Mouse (Mus musculus) heart, postnatal 36 days (tissue): ENCODE data around the gene Kcnv2. TPM values are rescaled to one million over a fixed set of nuclear protein-coding genes. Genes with fewer than 3 reads are reported as not detected.

Experiments used
- DNase-seq, 2 experiments: peaks; one replicate each; pipeline ENCODE4 v3.0.0; 2021 to 2022
- intact Hi-C: fragments of 180-260 bp; cut with DNase I; formaldehyde crosslinking; loops from one replicate; pipeline ENCODE4 v1.15.1; 2025
- total RNA-seq, 2 experiments: library from RNA; stranded (reverse); gene quantifications; 2 replicates each; pipeline ENCODE4 v1.2.3; 2021

Kcnv2 gene
- total RNA-seq, 2 experiments from 2014 or later = 3.3 to 4.6 TPM

- intact Hi-C loops = no loop called here
- no peak for DNase-seq
Observed at GRCm38 (mm10) chr19:27360381-27360780, 38.0 kb downstream of the Kcnv2 start.

DNA sequence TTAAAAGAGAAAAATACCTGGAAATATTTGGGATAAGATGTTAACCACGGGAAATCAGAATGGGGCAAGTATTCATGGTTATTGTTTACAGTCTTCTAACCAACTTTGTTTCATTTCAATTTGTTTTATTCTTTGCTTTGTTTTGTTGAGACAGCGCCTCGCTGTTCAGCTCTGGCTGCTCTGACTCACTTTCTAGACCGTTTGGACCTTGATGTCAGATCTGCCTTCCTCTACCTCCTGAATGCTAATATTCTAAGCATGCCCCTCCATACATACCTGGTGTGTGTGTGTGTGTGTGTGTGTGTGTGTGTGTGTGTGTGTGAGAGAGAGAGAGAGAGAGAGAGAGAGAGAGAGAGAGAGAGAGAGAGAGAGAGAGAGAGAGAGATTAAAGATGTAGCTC, 41.5 kb downstream of the Kcnv2 start:
- DNase-seq = no peak

GRCm38 (mm10) chr19:27364521-27364931, 42.1 kb downstream of the Kcnv2 start:
- DNase-seq = peak; percentile 46 to 52
- intact Hi-C loops = no loop called here

More for the DNA sequence above, 41.5 kb downstream of the Kcnv2 start:
- intact Hi-C loops = no loop called here

GRCm38 (mm10) chr19:27366113-27366746, 43.8 kb downstream of the Kcnv2 start:
- DNase-seq = no peak
- intact Hi-C loops = no loop called here

DNA sequence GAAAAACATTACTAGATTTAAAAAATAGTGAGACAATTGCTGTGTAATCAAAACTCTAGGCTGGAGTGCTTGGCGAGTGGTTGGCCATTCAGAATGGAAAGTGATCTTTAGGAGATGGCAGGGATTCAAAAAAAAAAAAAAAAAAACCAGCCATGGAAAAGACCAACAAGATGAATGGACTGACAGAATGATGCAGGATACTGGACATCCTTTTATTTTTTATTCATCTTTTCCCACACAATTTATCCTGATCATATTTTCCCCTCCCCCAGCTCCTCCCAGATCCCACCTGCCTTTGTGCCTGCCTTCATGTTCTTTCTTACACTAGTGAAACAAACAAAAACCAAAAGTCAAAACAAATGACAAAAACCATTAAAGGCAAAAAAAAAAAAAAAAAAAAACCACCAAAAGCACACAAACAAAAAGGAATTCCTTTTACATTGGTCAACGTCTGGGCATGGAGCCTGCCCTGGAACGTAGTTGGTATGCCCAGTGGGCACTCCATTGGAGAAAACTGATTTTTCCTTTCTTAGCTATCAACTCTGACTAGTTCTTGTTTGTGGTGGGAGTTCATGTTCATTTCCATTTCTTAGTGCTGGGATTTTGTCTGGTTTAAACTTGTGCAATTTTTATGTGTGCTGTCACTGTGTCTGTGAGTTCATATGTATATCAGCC, 47.2 kb downstream of the Kcnv2 start:
- intact Hi-C loops = no loop called here
- DNase-seq = no peak

GRCm38 (mm10) chr19:27370174-27370573, 47.8 kb downstream of the Kcnv2 start:
- DNase-seq = no peak
- intact Hi-C loops = no loop called here

- no peak for DNase-seq
- intact Hi-C loops = no loop called here
Observed at GRCm38 (mm10) chr19:27370784-27371183, 48.4 kb downstream of the Kcnv2 start.

- intact Hi-C loops = no loop called here
- DNase-seq = no peak
Observed at GRCm38 (mm10) chr19:27379712-27380401, 57.5 kb downstream of the Kcnv2 start.

GRCm38 (mm10) chr19:27382131-27382530, 59.7 kb downstream of the Kcnv2 start:
- DNase-seq = peak in 1 of 2 experiments; percentile 11
- intact Hi-C loops = no loop called here

DNA sequence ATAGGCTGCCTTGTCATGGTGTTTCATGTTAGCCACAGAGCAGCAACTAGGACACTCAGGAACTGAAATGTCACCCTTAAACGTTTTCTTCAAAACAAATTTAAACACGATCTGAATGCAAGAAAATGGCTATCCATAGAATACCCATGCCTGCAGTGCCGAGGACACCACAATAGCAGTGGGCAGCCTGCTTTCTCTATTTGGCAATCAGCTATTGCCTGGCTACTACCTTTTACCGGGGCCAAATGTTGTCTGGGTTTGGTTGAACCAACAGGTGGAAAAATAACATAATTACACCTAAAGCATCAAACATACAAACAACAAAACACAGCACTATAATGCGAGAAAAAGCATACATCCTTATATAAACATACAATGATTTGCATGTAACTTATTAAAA, 60.9 kb downstream of the Kcnv2 start:
- intact Hi-C loops = no loop called here
- no peak for DNase-seq

- intact Hi-C loops = no loop called here
- no peak for DNase-seq
Observed at GRCm38 (mm10) chr19:27385304-27385703, 62.9 kb downstream of the Kcnv2 start.

Other genes starting within 250 kb of the Kcnv2 start
- gene Vldlr, start 106.1 kb upstream of the Kcnv2 start, total RNA-seq = 100 to 1,000 TPM; 252 to 256 TPM
- gene Pum3, start 107.2 kb downstream of the Kcnv2 start, total RNA-seq = 10 to 100 TPM; 30.3 to 33.1 TPM